Mouse (Mus musculus): Measurements from ENCODE around the gene Thtpa. TPM values are rescaled to one million over a fixed set of nuclear protein-coding genes. Genes with fewer than 3 reads are reported as not detected.

The Thtpa gene
- polyA plus RNA-seq, 1 experiment from 2014 or later, result 10.5 TPM

GRCm38 (mm10) chr14:55125711-55126110 is 31.1 kb downstream of the Thtpa start:
- WGBS, result 76% methylated on average over 5 of the region's 5 CpGs
- Histone ChIP-seq H3K4me3 (ENCODE audit: low read depth, low read length) (no peak overlapping the region), H3K36me3 (ENCODE audit: control insufficient read depth, insufficient read depth, low read length) (no peaks in the 10 kb centered on the region), H3K27me3 (replicated peaks; ENCODE audit: control insufficient read depth, insufficient read depth, low read length) (no peaks in the 10 kb centered on the region), H3K9me3 (ENCODE audit: control insufficient read depth, low read length) (no peaks in the 10 kb centered on the region), H3K4me1 (replicated peaks; ENCODE audit: control insufficient read depth, insufficient read depth, low read length) (peaks cover 6% of the 10 kb centered on the region; the same call in 1 of the 2 replicates), H3K4me2 (no peak overlapping the region), H3K27ac (ENCODE audit: low read depth, low read length) (no peak overlapping the region), H3K9ac (ENCODE audit: low read depth, low read length) (no peak overlapping the region)
- ATAC-seq (replicated peaks; ENCODE audit: low FRiP score), result no peak
- DNase-seq (ENCODE audit: low spot score), result no peak

- Histone ChIP-seq H3K4me3 (ENCODE audit: low read depth, low read length) (no peak overlapping the region), H3K27ac (ENCODE audit: low read depth, low read length) (no peak overlapping the region), H3K36me3 (ENCODE audit: control insufficient read depth, insufficient read depth, low read length) (no peaks in the 10 kb centered on the region), H3K27me3 (replicated peaks; ENCODE audit: control insufficient read depth, insufficient read depth, low read length) (no peaks in the 10 kb centered on the region), H3K9me3 (ENCODE audit: control insufficient read depth, low read length) (no peaks in the 10 kb centered on the region), H3K4me2 (no peak overlapping the region), H3K9ac (ENCODE audit: low read depth, low read length) (no peak overlapping the region), H3K4me1 (replicated peaks; ENCODE audit: control insufficient read depth, insufficient read depth, low read length) (peaks cover 6% of the 10 kb centered on the region; the same call in 1 of the 2 replicates)
- DNase-seq (ENCODE audit: low spot score), result no peak
- no peak for ATAC-seq (replicated peaks; ENCODE audit: low FRiP score)
- WGBS, result 88% methylated on average over 7 of the region's 7 CpGs
Measured at GRCm38 (mm10) chr14:55126521-55126920, 31.9 kb downstream of the Thtpa start.

GRCm38 (mm10) chr14:55135676-55136075 is 41.1 kb downstream of the Thtpa start:
- no peaks in the 10 kb centered on the region for H3K36me3 ChIP-seq (ENCODE audit: control insufficient read depth, insufficient read depth, low read length)
- no peak overlapping the region for H3K27ac ChIP-seq (ENCODE audit: low read depth, low read length)
- no peak overlapping the region for H3K4me3 ChIP-seq (ENCODE audit: low read depth, low read length)
- no peaks in the 10 kb centered on the region for H3K9me3 ChIP-seq (ENCODE audit: control insufficient read depth, low read length)
- DNase-seq (ENCODE audit: low spot score), result no peak
- 77% methylated on average over 8 of the region's 8 CpGs for WGBS
- H3K4me1 ChIP-seq (replicated peaks; ENCODE audit: control insufficient read depth, insufficient read depth, low read length), result no peaks in the 10 kb centered on the region
- H3K9ac ChIP-seq (ENCODE audit: low read depth, low read length), result no peak overlapping the region
- H3K27me3 ChIP-seq (replicated peaks; ENCODE audit: control insufficient read depth, insufficient read depth, low read length), result no peaks in the 10 kb centered on the region; the same call in 1 of the 2 replicates
- ATAC-seq (replicated peaks; ENCODE audit: low FRiP score), result no peak
- no peak overlapping the region for H3K4me2 ChIP-seq

- no peak for ATAC-seq (replicated peaks; ENCODE audit: low FRiP score)
- WGBS, result 53% methylated on average over 7 of the region's 7 CpGs
- no peaks in the 10 kb centered on the region for H3K36me3 ChIP-seq (ENCODE audit: control insufficient read depth, insufficient read depth, low read length)
- H3K27ac ChIP-seq (ENCODE audit: low read depth, low read length), result no peak overlapping the region
- H3K4me2 ChIP-seq, result no peak overlapping the region
- DNase-seq (ENCODE audit: low spot score), result no peak
- no peaks in the 10 kb centered on the region; the same call in 1 of the 2 replicates for H3K4me1 ChIP-seq (replicated peaks; ENCODE audit: control insufficient read depth, insufficient read depth, low read length)
- H3K27me3 ChIP-seq (replicated peaks; ENCODE audit: control insufficient read depth, insufficient read depth, low read length), result no peaks in the 10 kb centered on the region; the same call in 1 of the 2 replicates
- no peak overlapping the region for H3K9ac ChIP-seq (ENCODE audit: low read depth, low read length)
- no peak overlapping the region for H3K4me3 ChIP-seq (ENCODE audit: low read depth, low read length)
- no peaks in the 10 kb centered on the region for H3K9me3 ChIP-seq (ENCODE audit: control insufficient read depth, low read length)
Measured at GRCm38 (mm10) chr14:55139313-55139712, 44.7 kb downstream of the Thtpa start.

DNA sequence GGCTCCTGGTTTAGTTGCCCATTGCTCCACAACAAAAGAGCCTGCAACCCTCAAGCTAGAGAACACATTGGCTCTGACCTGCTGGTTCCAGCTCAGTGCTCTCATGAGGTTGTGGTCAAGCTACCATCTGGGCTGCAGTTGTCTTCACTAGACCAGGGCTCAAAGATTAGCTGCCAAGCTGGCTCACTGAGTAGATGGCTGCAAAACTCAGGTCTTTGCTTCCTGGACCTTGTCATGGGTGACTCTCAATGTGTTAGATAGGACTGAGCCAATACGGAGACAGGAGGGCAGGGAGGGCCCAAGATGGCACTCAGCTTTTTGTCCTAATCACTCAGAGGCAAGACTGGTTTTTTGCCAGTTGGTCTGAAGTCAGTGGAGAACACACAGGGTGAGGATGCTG is 51.7 kb downstream of the Thtpa start:
- no peak for ATAC-seq (replicated peaks; ENCODE audit: low FRiP score)
- Histone ChIP-seq H3K4me2 (no peak overlapping the region), H3K9ac (ENCODE audit: low read depth, low read length) (no peak overlapping the region), H3K4me3 (ENCODE audit: low read depth, low read length) (no peak overlapping the region), H3K27me3 (replicated peaks; ENCODE audit: control insufficient read depth, insufficient read depth, low read length) (no peaks in the 10 kb centered on the region), H3K36me3 (ENCODE audit: control insufficient read depth, insufficient read depth, low read length) (no peaks in the 10 kb centered on the region), H3K9me3 (ENCODE audit: control insufficient read depth, low read length) (no peaks in the 10 kb centered on the region), H3K27ac (ENCODE audit: low read depth, low read length) (no peak overlapping the region), H3K4me1 (replicated peaks; ENCODE audit: control insufficient read depth, insufficient read depth, low read length) (peaks cover 8% of the 10 kb centered on the region)
- DNase-seq (ENCODE audit: low spot score), result no peak
- WGBS, result 75% methylated on average over 1 of the region's 1 CpGs

- H3K27ac ChIP-seq (ENCODE audit: low read depth, low read length), result no peak overlapping the region
- no peak for DNase-seq (ENCODE audit: low spot score)
- H3K4me2 ChIP-seq, result no peak overlapping the region
- no peak overlapping the region for H3K4me3 ChIP-seq (ENCODE audit: low read depth, low read length)
- no peak overlapping the region for H3K9ac ChIP-seq (ENCODE audit: low read depth, low read length)
- no peaks in the 10 kb centered on the region for H3K9me3 ChIP-seq (ENCODE audit: control insufficient read depth, low read length)
- H3K36me3 ChIP-seq (ENCODE audit: control insufficient read depth, insufficient read depth, low read length), result no peaks in the 10 kb centered on the region
- WGBS, result 69% methylated on average over 12 of the region's 12 CpGs
- H3K27me3 ChIP-seq (replicated peaks; ENCODE audit: control insufficient read depth, insufficient read depth, low read length), result no peaks in the 10 kb centered on the region
- 0 out of 2 replicates have a peak, but pooled peaks have one; percentile 39 for ATAC-seq (replicated peaks; ENCODE audit: low FRiP score)
- peaks cover 8% of the 10 kb centered on the region for H3K4me1 ChIP-seq (replicated peaks; ENCODE audit: control insufficient read depth, insufficient read depth, low read length)
Measured at GRCm38 (mm10) chr14:55146829-55147401, 52.3 kb downstream of the Thtpa start.

GRCm38 (mm10) chr14:55148363-55148915 is 53.9 kb downstream of the Thtpa start:
- DNase-seq (ENCODE audit: low spot score), result peak; percentile 54
- Histone ChIP-seq H3K36me3 (ENCODE audit: control insufficient read depth, insufficient read depth, low read length) (no peaks in the 10 kb centered on the region), H3K4me3 (ENCODE audit: low read depth, low read length) (no peak overlapping the region), H3K9me3 (ENCODE audit: control insufficient read depth, low read length) (no peaks in the 10 kb centered on the region), H3K4me1 (replicated peaks; ENCODE audit: control insufficient read depth, insufficient read depth, low read length) (peaks cover 8% of the 10 kb centered on the region), H3K9ac (ENCODE audit: low read depth, low read length) (no peak overlapping the region), H3K27me3 (replicated peaks; ENCODE audit: control insufficient read depth, insufficient read depth, low read length) (no peaks in the 10 kb centered on the region), H3K27ac (ENCODE audit: low read depth, low read length) (no peak overlapping the region), H3K4me2 (no peak overlapping the region)
- 38% methylated on average over 5 of the region's 5 CpGs for WGBS
- ATAC-seq (replicated peaks; ENCODE audit: low FRiP score), result no peak
